Mouse (Mus musculus): ENCODE measurements around the gene Dync1i1.

Gene Dync1i1

DNA sequence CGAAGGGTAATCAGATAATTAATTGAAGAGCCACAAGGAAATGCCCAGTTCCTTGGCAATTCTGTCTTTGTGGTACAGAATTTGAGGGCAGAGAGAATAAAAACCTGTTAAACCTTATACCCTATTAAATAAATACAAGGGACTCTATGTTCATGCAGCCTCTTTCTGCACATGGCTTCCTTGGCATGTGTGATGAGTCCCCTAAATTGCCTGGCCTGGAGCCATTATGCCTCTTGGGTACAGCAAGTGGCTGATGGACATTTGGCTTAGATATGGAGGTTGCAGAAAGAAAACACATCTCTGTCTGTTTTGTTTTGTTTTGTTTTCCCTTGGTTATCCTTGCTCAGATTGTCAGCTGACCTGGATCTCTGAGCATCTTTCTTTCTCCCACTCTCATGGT lies 43.1 kb downstream of the Dync1i1 start:
- ATAC-seq (ENCODE audit: insufficient number of reproducible peaks, low FRiP score, low TSS enrichment): peak; percentile 68

DNA sequence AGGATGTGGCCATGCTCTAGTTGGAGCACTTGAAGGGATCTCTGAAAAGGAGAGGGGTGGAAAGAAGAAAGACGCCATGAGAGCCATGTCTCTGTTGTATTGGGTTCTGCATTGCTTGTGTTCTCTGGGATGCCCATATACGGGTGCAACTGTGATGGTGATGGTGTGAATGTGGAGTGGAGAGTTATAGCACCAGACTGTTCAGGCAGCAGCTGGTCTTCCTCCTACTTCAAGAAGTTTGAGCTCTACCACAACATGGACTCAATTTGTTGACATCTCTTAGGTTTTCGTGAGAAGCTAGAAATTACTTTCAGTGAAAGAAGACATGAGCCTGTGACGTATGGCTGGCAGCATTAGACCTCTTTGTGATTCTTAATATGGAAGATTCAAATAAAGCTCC lies 44.8 kb downstream of the Dync1i1 start:
- no peak for ATAC-seq (ENCODE audit: insufficient number of reproducible peaks, low FRiP score, low TSS enrichment)

DNA sequence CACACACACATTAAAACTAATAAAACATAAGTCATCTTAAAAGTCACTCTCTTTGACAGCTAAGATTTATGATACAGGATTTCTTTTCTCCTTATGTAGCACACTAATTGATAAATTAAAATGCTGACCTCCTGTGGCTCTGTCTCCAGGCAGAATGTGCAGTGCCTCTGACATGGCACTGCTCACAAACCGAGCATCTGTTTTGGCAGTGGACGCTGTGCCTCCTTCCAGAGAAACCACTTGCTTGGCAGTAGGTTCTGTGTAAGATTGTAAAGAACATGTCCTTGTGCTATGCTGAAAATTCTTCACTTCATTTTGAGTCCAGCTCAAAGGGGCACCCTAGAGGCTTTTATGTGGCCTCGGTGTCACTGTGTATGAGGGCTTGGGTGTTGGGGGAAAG lies 50.0 kb downstream of the Dync1i1 start:
- peak; percentile 61; the same call in 1 of the 2 replicates for ATAC-seq (ENCODE audit: insufficient number of reproducible peaks, low FRiP score, low TSS enrichment)

DNA sequence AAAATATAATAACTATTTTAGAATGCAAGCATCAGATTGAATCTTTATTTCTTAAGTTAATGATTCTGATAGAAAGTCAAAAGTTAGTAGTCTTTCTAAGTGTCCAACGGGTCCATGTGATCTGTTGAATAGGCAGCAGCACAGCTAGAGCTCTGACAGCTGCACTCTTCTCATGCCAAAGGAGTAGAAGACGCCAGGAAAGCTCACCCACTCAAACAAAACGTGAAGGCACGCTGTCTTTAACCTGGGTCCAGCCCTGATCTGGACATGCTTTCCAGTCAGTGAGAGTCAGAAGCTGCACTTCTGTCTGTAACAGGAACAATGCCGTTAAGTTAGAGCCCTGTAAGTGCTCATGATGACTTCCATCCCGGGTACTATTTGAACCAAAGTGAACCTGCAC lies 56.3 kb downstream of the Dync1i1 start:
- ATAC-seq (ENCODE audit: insufficient number of reproducible peaks, low FRiP score, low TSS enrichment): no peak

DNA sequence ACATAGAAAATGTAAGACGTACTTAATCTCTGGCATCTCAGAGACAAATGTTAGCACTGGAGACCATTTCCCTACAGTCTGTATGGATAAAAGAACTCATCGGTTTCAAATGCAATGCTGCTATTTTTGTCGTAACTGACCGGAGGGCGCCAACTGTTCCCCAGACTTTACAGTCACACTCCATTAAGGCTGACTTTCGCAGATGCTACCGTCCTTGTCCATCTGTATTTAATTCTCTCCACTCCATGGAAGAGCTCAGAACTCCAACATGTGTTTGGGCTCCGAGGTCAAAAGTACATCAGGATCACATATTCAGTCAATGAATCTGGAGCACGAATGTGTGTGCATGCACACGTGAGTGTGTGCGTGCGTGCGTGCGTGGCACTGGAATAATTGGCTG lies 58.4 kb downstream of the Dync1i1 start:
- no peak for ATAC-seq (ENCODE audit: insufficient number of reproducible peaks, low FRiP score, low TSS enrichment)

DNA sequence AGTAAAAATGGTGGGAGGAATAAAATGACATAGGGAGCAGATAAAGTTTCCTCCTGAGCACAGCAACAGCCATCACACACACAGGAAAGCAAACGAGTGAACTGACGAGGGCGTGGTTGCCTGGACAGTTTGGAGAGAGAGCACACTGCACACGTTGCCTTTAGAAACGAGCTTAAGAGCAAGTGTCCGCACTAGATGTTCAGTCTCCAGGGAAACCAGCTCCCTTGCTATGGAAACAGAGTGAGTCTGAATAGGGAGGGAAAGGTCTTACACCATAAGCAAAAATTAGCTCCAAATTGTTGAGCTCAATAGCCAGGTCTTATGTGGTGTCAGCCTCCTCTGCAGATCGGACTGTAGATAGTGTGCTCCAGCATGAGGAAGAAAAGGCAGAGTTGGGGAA lies 65.2 kb downstream of the Dync1i1 start:
- no peak for ATAC-seq (ENCODE audit: insufficient number of reproducible peaks, low FRiP score, low TSS enrichment)

DNA sequence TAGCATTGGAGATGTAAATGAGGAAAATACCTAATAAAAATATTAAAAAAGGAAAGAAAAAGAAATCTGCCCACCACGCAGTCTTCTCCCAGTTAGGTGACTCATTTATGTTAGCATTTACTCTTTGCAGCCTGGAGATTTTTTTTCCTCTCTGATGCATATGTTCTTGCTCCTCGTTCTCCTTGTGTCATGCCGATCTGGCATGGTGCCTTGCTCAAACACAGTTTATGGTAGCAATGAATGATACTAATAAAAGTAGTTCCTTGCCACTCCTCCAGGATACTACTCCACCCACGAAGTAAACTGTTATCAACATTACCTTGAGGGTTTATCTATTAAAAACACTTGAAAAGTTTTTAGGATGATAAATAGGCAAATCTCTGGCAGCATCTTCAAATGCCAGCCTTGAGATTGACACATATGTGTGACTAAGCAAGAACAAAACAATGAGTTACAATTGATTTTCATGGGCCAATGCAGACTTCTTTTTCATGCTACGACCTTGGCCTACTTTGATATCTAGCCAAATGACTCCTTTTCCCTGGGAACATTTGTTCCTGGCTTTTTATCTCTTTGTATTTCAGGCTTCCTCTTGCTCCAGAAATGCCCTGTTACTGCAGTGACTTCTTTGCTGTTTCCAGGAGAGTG lies 68.8 kb downstream of the Dync1i1 start:
- ATAC-seq (ENCODE audit: insufficient number of reproducible peaks, low FRiP score, low TSS enrichment): no peak

DNA sequence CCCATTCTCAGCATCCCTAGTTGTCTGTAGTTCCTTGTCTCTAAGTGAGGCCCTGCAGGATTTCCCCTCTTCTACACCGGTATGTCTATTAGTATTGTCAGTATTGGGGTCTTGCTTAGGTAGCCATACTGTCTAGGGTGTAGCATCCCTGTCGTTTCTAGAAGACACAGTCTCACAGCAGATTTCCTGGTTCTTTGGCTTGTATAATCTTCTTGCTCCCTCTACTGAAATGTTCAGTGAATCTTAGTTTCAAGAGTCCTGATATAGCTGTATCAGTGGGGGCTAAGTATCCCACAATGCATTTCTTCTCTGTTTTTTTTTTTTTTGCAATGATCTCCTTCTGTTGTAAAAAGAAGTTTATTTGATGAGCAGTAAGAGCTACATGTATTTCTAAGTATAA lies 69.9 kb downstream of the Dync1i1 start:
- ATAC-seq (ENCODE audit: insufficient number of reproducible peaks, low FRiP score, low TSS enrichment): no peak

DNA sequence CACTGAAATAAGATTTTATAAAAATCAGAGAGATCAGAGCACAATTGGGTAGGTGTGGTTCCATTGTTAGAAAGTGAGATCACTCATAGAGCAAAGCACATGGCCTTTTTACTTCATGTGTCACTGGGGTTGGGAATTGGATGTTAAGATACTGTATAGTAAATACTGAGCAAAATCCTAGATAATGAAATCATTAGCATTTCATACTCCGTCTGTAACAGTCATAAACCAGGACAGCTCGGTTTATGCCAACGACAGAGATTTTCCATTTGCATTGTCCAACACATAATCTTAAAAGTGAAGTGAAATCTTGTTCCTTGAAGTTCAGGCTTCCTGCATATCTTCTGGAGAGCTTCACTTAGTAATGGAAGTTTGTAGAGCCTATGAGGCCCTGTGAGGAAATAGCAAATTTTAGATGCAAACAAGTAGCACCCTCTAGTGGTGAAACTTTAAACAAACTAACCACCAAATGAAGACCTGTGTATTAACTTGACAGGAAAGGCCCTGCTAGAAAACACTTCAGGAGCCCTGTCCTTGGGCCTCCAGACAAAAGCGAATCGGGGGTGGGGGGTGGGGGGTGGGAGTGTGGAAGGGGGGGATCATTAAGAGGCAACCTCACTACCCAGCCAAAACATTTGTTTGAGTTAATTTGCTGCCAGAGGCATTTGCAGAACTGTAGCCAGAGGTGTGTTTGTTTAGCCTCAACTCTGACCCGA lies 76.8 kb downstream of the Dync1i1 start:
- peak; percentile 76 for ATAC-seq (ENCODE audit: insufficient number of reproducible peaks, low FRiP score, low TSS enrichment)

DNA sequence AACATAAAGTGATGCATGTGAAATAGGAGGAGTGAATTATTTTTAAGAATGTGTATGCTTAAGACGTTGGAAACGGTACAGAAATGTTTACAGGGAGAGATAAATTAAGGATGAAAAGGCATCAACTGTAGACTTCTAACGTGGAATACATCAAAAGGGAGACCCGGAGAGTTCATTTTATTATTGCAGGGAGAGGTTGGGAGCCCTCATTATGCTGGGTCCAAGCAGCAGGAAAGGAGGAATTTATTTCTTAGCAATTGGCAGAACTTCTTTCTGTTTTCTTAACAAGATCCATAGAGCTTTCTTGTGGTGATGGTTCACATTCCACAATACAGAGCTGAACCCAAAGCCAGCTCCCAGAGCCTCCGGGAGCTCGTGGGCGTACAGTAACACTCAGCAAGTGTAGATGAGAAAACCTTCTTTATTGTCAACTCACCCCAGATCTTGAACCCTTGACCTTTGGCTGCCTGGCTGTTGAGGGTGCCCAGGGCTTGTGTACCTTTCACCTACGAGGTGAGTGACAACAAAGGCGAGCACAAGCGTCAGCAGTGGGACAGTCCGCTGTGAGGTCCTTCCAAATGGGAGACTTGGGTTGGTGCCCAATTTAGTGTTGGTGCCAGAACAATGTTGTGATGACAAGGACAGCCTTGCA lies 77.5 kb downstream of the Dync1i1 start:
- peak; percentile 57; the same call in 1 of the 2 replicates for ATAC-seq (ENCODE audit: insufficient number of reproducible peaks, low FRiP score, low TSS enrichment)

DNA sequence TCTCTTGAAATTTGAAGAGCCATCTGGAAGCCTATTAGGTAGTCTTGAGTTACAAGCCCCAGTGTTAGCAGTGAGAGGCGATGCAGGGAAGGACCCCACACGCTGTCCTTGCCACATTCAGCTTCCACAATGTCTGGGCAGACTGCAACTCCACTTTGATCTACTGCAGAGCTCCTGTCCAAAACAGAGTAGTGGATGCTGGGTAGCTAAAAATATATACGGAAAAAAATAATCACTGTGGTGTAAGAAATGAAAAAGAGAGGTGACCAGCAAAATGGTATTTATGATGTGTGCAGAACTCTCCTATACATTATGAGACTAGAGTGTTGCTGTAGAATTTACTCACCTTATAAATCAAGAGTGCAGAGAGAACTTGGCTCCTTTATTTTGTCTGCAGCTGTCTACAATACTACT lies 82.6 kb downstream of the Dync1i1 start:
- no peak for ATAC-seq (ENCODE audit: insufficient number of reproducible peaks, low FRiP score, low TSS enrichment)

DNA sequence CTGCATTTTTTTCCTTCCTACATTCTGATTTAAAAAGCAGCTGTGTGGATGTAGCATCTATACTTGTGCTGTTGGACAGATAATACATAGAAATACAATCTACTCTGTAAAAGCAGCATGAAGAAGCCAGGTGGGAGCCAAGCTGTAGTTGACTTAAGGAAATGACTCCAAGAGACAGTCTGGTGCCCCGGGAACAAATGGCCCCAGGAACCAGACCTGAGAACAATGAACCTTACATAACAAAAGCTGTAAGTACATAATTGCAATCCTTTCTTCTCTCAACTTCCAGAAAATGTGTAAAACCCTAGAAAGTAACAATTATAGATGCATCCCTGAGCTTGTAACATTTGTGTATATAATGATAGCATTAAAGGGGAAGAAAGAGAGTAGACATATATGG lies 86.6 kb downstream of the Dync1i1 start:
- ATAC-seq (ENCODE audit: insufficient number of reproducible peaks, low FRiP score, low TSS enrichment): no peak

DNA sequence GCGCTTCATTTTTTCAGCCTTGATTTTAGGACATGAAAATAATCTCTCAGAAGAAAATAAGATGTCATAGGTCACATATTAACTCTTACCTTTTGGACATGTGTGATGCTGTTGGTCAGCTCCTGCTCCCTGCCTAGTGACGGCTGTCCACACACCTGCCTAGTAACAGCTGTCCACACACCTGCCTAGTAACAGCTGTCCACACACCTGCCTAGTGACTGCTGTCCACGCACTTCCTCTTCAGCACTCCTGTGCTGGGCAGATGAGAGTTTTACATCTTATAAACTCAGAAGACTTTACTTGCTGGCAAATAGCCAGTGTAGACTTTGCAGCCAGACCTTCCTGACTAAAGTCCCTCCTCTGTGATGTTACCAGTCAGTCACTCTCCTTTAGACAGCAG lies 94.2 kb downstream of the Dync1i1 start:
- no peak for ATAC-seq (ENCODE audit: insufficient number of reproducible peaks, low FRiP score, low TSS enrichment)

DNA sequence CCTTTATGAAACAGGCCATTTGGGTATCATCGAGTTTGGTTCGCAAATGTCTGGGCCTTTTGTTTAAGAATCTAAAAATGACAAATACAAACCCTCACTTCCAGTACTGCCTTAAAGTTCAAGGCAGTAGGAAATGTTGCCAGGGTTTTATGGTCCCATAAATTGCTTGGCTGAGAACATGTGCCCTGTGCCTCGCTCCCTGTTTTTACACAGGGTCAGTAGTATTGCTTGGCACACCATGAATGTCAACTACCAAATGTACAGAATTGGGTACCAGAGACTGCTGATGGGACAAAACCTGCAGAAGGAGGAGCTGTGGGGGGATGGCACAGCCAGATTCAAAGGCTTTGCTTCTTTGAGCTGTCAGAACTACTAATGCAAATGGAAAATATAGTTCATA lies 100.0 kb downstream of the Dync1i1 start:
- ATAC-seq (ENCODE audit: insufficient number of reproducible peaks, low FRiP score, low TSS enrichment): no peak

DNA sequence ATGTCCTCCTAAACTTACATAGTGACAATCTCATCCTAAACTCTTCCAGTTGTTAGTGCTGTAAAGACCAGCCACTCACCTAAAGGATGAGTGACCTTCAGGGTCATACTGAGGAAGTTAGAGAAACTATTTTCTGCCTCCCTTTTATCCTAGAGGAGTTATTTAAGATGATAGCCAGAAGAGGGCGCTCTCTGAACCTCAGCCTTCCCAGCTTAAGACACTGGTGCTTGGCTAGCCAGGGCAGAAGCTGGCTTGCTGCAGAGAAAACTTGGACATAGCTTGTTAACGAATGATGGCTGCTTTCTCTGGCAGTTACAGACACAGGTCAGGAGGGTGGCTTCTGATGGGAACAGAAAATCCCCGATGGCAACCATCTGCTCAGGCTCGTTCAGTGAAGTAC lies 101.6 kb downstream of the Dync1i1 start:
- 0 out of 2 replicates have a peak, but pooled peaks have one; percentile 34 for ATAC-seq (ENCODE audit: insufficient number of reproducible peaks, low FRiP score, low TSS enrichment)

DNA sequence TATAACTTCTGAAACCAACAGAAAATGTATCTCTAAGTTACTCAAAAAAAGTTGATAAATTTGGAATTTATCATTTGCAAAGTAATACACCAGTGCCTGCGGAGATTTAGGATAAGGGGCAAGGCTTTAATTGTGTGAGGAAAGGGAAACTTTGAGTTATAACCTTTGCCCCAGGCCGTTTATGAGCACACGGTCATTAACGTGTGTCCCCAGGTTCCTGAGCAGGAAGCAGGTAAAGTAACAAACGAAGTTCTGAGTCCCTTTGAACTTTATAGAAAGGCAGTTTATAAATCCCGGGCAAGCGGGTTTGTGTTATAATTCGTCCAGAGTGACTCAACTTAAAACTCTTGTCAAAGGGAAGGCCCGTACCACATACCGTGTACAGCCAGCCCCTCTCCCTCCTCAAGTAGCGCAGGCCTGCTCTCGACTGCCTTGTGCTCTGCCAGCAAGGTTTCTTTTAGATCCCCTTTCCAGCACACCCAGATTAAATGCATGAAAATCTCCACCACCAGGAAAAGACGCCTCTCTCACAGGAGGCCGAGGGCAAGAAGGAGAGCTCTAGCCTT lies 103.1 kb downstream of the Dync1i1 start:
- no peak for ATAC-seq (ENCODE audit: insufficient number of reproducible peaks, low FRiP score, low TSS enrichment)

DNA sequence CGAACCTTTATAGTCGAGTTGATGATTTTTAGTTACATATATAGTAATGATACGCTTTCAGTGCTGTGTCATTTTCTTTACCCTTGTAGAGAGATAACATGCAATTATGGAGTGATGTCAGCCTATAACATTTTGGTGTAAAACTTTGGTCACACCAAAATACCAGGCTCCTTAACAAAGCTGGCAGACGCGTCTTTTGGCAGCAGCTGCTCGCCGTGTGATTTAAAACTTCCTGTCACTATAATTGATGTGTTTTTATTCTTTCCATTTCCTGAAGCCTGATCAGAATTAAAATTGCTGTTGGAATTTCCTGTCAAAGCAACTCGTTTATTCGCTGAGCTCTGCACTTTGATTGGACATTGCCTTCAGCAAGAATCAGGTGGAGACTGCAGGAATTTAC lies 103.7 kb downstream of the Dync1i1 start:
- ATAC-seq (ENCODE audit: insufficient number of reproducible peaks, low FRiP score, low TSS enrichment): no peak

DNA sequence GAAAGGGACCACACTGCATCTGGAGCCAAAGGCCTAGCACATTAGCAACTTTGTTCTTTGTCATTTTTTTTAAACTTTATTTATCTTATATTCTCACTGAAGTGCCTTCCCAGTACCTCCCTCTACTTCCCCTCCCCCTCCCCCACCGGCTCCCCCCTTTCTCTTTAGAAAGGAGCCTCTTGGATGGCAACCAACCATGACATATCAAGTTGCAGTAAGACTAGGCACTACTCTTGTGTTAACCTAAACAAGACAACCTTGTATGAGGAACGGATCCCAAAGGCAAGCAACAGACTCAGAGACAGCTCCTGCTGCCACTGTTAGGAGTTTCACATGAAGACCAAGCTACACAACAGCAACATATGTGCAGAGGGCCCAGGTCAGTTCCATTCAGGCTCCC lies 105.3 kb downstream of the Dync1i1 start:
- no peak for ATAC-seq (ENCODE audit: insufficient number of reproducible peaks, low FRiP score, low TSS enrichment)

DNA sequence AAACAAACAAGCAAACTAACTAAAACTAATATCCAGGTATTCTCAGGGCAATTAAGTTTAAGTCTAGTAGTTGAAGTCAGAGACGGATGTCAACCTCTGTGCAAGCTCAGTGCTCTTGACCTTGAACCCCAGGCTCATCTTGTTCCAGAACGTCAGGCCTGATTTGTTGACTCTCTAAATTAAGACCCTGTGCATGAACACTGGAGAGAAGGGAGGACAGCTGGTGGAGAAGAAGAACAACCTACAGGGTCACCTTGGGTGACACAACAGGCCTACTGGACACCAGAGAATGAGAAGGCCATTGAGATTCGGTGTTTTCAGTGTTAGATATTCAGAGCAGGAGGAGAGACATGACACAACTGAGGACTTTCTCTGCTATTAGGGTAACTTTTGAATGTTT lies 105.8 kb downstream of the Dync1i1 start:
- no peak for ATAC-seq (ENCODE audit: insufficient number of reproducible peaks, low FRiP score, low TSS enrichment)

DNA sequence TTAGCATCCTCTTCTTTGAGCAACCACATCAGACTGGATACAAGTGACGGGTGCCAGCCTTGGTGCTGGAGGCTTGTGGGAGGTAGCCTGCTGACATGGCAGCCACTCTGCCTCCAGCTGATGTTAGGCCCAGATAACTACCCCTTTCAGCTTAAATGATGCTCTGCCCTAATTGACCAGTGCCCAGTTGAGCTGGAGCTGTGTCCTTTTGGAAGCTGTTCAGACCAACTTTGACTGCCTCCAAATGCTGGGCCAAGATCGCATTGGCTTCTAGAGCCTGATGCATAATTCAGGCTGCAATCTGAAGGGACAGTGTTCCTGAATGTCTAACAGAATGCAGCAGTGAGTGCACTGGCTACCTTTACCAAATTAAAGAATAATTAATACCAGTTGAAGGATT lies 107.4 kb downstream of the Dync1i1 start:
- ATAC-seq (ENCODE audit: insufficient number of reproducible peaks, low FRiP score, low TSS enrichment): peak; percentile 75

DNA sequence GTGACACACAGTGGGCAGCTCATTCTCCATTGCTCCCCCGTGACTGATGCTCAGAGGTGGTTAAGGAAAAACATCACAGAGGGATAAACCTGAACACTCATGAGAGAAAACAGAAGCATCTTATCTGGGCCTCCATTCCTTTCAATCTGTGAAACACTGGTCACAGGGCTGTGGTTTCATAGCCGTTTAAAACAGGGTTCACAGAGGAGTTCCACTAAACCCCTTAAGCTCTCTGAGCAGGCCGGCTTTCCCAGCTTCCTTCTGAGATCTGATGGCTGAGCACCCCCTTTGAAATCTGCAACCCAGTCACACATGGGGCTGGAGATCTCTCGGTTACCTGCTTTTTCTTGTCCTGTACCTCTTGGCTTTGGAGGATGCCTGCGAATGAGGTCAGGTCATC lies 117.0 kb downstream of the Dync1i1 start:
- no peak for ATAC-seq (ENCODE audit: insufficient number of reproducible peaks, low FRiP score, low TSS enrichment)

All from cerebellum, adult (tissue).